Mouse (Mus musculus) midbrain, embryonic 16.5 days (tissue): Measurements from ENCODE around the gene Mynn. TPM values are rescaled to one million over a fixed set of nuclear protein-coding genes. Genes with fewer than 3 reads are reported as not detected.
"Not testable (repeated sequence)": the region's sequence is repeated elsewhere in the genome, so short reads cannot be mapped to it uniquely, and the experiment has no call there.

Source experiments
- ATAC-seq: fragments of 200-750 bp; cut with Nextera tagmentation; 2 replicates; pipeline ENCODE4 v1.8.0; 2017; ENCODE audit warnings: moderate TSS enrichment
- H3K27ac ChIP-seq: fragments of 300-500 bp; sonication (generic); 2 replicates; pipeline ENCODE4 v1.5.1; 2014; ENCODE audit warnings: mild to moderate bottlenecking, low read length, mixed read lengths
- H3K27me3 ChIP-seq: fragments of 300-500 bp; sonication (generic); 2 replicates; pipeline ENCODE4 v1.6.1; 2014; ENCODE audit warnings: low read depth, low read length, mixed read lengths; ENCODE audit not compliant: control insufficient read depth, insufficient read depth
- H3K36me3 ChIP-seq: fragments of 300-500 bp; sonication (generic); 2 replicates; pipeline ENCODE4 v1.6.1; 2014; ENCODE audit warnings: mild to moderate bottlenecking, low read length, moderate library complexity, mixed read lengths; ENCODE audit not compliant: control insufficient read depth, insufficient read depth
- H3K4me1 ChIP-seq: fragments of 300-500 bp; sonication (generic); 2 replicates; pipeline ENCODE4 v1.6.1; 2014; ENCODE audit warnings: mild to moderate bottlenecking, low read length, mixed read lengths; ENCODE audit not compliant: control insufficient read depth, insufficient read depth
- H3K4me2 ChIP-seq: fragments of 300-500 bp; sonication (generic); 2 replicates; pipeline ENCODE4 v1.6.1; 2014; ENCODE audit warnings: mild to moderate bottlenecking, low read length, mixed read lengths
- H3K4me3 ChIP-seq: fragments of 300-500 bp; sonication (generic); 2 replicates; pipeline ENCODE4 v1.5.1; 2014; ENCODE audit warnings: low read depth, mild to moderate bottlenecking, low read length, moderate library complexity, mixed read lengths
- H3K9ac ChIP-seq: fragments of 300-500 bp; sonication (generic); 2 replicates; pipeline ENCODE4 v1.6.1; 2014; ENCODE audit warnings: low read depth, low read length, mixed read lengths
- H3K9me3 ChIP-seq: fragments of 300-500 bp; sonication (generic); replicated peaks from 2 replicates; pipeline ENCODE4 v1.6.1; 2014; ENCODE audit warnings: mild to moderate bottlenecking, low read length, mixed read lengths; ENCODE audit not compliant: control insufficient read depth, poor library complexity, severe bottlenecking
- WGBS: fragments of 180-500 bp; shearing (Covaris S2); extraction: QIAGEN DNeasy Blood & Tissue Kit; methylation state at CpG from one replicate; pipeline ENCODE4 v1.1.7; 2014; 5-methylcytosine and 5-hydroxymethylcytosine counted together
- polyA plus RNA-seq: library from polyadenylated mRNA; unstranded; fragments of >200 nt; fragmentation: Nextera tagmentation; extraction: Ambion mirVana; gene quantifications from 2 replicates; pipeline ENCODE4 v1.2.1, GENCODE M21; 2015

Mynn gene
- polyA plus RNA-seq = 29.6 and 31.4 TPM in 2 replicates

DNA sequence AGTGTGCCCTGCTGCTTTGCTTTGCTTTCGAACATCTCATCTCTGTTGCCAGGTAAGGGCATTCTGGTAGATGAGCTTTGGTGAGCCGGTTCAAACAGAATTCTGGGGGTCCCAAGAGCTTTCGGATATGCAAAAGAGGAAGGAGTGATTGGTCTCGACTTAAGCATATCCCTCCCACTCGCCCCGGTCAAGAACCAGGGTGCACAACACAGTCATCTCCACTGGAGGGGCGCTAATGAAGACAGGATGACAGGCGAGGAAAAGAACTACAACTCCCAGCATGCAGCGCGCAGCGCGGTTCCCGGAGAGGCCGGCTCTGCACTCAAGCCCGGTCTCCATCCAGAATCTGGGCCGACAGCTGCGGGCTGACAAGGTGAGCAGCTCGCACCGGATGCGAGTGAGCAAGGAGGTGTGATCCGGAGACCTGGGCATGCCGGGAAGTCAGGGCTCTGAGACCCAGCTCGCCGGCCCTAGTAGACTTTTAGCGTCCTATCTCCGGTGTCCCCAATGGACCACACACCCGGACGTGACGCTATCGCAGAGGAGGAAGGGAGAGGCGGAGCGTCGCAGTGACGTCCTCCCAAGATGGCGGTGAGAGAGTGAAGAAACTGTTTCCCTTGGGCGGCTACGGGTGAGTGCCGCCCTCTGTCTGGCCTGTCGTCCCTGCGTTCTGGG lies at the start of gene Mynn:
Mynn (plus strand) TSS at position 1 of the 675 bp plus-strand sequence.
- Histone ChIP-seq H3K27me3 (peaks cover 4% of the 10 kb centered on the region; the same call in 1 of the 2 replicates), H3K36me3 (peaks cover 3% of the 10 kb centered on the region), H3K9me3 (no peaks in the 10 kb centered on the region), H3K4me2 (peak within 1 kb of the TSS; percentile 68), H3K9ac (peak within 1 kb of the TSS; percentile 85), H3K27ac (peak within 1 kb of the TSS; percentile 98), H3K4me1 (peaks cover 22% of the 10 kb centered on the region), H3K4me3 (peak within 1 kb of the TSS; percentile 93)
- peak; percentile 96 for ATAC-seq
- 0% methylated on average over 40 of the region's 40 CpGs for WGBS

DNA sequence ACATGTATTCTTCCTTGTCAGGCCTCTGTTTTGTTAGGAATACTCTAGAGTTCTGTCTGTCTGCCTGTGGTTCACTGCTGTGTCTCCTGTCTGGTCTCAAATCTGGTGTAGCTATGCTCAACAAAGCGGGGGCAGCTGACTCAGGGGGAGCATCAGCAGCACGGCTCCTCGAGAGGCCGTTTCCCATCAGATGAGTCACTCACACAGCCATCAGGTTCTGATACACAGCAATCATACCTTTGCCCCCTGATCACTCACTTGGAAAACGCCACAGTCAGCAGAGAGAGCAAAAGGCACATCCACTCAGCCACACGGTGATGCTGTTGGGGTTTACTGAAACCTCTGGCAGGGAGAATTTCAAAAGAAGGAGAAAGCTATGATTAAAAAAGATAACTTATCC lies 48.1 kb upstream of the Mynn start:
- H3K9me3 ChIP-seq = no peaks in the 10 kb centered on the region
- H3K4me3 ChIP-seq = no peak overlapping the region
- no peak overlapping the region for H3K27ac ChIP-seq
- H3K27me3 ChIP-seq = no peaks in the 10 kb centered on the region
- H3K36me3 ChIP-seq = no peaks in the 10 kb centered on the region
- no peak for ATAC-seq
- H3K4me2 ChIP-seq = no peak overlapping the region
- no peaks in the 10 kb centered on the region for H3K4me1 ChIP-seq
- WGBS = 53% methylated on average over 6 of the region's 6 CpGs
- H3K9ac ChIP-seq = no peak overlapping the region

DNA sequence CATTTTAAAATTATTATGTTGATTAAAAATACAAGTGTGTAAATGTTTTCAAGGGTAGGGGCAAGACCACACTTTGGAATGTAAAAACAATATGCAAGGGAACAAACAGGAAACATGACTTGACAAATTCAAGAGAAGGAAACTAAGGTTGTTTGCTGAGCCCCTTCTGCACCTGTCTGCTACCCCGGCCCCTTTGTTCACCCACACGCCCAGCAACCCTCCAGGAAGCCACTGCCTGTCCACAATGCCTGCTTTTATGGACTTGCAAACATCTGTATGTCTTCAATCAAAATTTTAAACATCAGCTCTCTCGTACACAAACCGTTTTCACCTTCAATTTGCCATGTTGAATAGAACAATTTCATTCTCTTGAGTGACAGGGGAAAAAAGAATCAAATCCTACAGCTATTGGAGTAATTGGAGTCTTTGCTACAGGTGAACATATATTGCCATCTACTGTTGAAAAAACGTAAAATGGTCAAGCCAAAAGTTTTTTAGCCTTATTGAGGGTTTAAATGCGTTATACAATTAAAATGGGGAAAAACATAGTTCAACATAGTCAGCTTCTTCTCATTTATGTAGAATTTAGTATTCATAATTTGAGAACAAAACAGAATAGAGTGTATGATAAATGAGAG lies 41.1 kb upstream of the Mynn start:
- H3K27ac ChIP-seq = no peak overlapping the region
- H3K4me2 ChIP-seq = no peak overlapping the region
- H3K4me1 ChIP-seq = no peaks in the 10 kb centered on the region
- no peak overlapping the region for H3K4me3 ChIP-seq
- H3K9ac ChIP-seq = no peak overlapping the region
- H3K9me3 ChIP-seq = no peaks in the 10 kb centered on the region
- no peak for ATAC-seq
- no peaks in the 10 kb centered on the region for H3K36me3 ChIP-seq
- 55% methylated on average over 6 of the region's 6 CpGs for WGBS
- H3K27me3 ChIP-seq = no peaks in the 10 kb centered on the region

DNA sequence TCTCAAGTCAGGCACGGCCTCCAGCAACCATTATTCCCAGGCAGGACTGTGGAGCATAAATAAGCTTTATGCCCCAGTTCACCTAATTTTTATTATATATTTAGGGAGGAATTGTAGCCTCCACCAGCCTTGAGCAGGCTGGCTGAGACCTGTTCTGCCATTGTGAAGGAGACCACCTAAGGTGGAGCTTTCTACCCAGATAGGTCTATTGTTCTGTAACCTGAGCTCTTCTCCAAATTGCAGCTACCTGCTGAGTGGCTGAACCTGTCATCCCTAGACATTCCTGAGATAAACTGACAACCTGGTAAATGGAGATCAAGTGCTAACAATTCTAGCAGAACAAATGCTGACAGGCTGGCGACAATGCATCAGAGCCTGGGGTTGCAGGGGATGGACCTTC lies 35.5 kb upstream of the Mynn start:
- WGBS = no CpG with 5 or more reads among the region's 2 CpGs
- not testable (repeated sequence) for ATAC-seq, H3K9ac ChIP-seq, H3K4me3 ChIP-seq, H3K36me3 ChIP-seq, H3K27me3 ChIP-seq, H3K27ac ChIP-seq, H3K4me1 ChIP-seq, H3K4me2 ChIP-seq, H3K9me3 ChIP-seq

DNA sequence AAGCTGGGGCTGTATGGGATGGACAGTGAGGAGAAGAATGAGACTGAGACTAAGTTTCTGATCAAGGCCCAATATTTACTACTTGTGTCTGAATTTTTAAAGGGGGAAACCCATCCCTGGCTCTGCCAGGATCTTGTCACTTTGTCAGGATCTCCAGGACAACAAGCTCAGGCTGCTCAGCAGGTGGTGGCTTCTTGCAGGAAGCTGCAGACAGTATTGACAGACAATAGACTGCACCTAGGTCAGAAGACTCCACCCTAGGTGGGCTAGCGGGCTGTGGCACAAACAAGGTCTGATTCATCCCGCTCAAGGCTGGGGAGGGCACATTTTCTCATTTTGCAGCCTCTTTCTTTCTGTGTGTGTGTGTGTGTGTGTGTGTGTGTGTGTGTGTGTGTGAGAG lies 28.3 kb upstream of the Mynn start:
- WGBS = 4% methylated on average over 2 of the region's 2 CpGs
- no peak overlapping the region for H3K9ac ChIP-seq
- no peaks in the 10 kb centered on the region for H3K27me3 ChIP-seq
- no peaks in the 10 kb centered on the region for H3K9me3 ChIP-seq
- no peaks in the 10 kb centered on the region for H3K36me3 ChIP-seq
- H3K4me2 ChIP-seq = no peak overlapping the region
- no peaks in the 10 kb centered on the region for H3K4me1 ChIP-seq
- no peak overlapping the region for H3K27ac ChIP-seq
- no peak overlapping the region for H3K4me3 ChIP-seq
- ATAC-seq = no peak

DNA sequence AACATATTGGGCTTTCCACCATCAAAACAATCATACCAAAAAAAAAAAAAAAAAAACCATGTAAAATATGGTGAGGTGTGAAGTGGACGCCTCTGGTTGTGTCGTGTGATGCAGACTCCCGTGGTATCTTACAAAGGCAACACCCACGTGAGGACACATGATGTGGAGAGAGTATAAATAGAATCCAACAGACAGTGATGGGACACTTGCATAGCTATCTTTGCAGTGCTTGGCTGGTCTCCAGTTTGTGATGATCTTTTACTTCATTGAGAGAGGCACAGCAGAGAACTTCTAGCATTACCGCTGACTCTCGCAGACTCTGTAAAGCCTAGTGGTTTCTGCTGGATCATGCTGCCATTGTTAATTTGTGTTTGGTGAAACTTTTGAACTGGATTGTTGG lies 13.0 kb upstream of the Mynn start:
- H3K4me2 ChIP-seq = no peak overlapping the region
- H3K9ac ChIP-seq = no peak overlapping the region
- WGBS = 84% methylated on average over 6 of the region's 6 CpGs
- H3K9me3 ChIP-seq = no peaks in the 10 kb centered on the region; the same call in 1 of the 2 replicates
- H3K27me3 ChIP-seq = no peaks in the 10 kb centered on the region
- ATAC-seq = no peak
- no peaks in the 10 kb centered on the region for H3K4me1 ChIP-seq
- no peak overlapping the region for H3K4me3 ChIP-seq
- H3K36me3 ChIP-seq = no peaks in the 10 kb centered on the region
- no peak overlapping the region for H3K27ac ChIP-seq

DNA sequence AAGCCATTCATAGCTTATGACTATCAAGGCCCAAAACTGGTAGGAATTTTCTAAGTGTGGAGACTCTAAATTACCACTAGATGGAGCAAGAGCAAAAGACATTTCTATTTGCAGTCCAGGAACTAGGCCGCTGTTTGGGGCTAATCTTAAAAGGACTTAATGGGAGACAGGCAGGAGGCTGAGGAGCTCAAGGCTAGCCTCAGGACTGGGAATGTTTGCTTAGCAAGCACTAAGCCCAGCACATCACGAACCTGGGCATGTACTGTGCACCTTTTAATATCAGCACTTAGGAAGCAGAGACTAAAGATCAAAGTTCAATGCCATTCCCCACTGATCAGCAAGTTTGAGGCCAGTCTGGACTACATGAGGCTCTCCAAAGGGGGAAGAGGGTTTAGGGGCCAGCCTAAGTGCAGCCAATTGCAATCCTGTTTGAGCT lies 9.4 kb upstream of the Mynn start:
- H3K4me2 ChIP-seq = no peak overlapping the region
- 2% methylated on average over 2 of the region's 2 CpGs for WGBS
- H3K9ac ChIP-seq = no peak overlapping the region
- peak; percentile 69 for ATAC-seq
- no peaks in the 10 kb centered on the region for H3K36me3 ChIP-seq
- peaks cover 5% of the 10 kb centered on the region for H3K4me1 ChIP-seq
- no peaks in the 10 kb centered on the region for H3K27me3 ChIP-seq
- no peak overlapping the region for H3K4me3 ChIP-seq
- no peak overlapping the region for H3K27ac ChIP-seq
- H3K9me3 ChIP-seq = no peaks in the 10 kb centered on the region

DNA sequence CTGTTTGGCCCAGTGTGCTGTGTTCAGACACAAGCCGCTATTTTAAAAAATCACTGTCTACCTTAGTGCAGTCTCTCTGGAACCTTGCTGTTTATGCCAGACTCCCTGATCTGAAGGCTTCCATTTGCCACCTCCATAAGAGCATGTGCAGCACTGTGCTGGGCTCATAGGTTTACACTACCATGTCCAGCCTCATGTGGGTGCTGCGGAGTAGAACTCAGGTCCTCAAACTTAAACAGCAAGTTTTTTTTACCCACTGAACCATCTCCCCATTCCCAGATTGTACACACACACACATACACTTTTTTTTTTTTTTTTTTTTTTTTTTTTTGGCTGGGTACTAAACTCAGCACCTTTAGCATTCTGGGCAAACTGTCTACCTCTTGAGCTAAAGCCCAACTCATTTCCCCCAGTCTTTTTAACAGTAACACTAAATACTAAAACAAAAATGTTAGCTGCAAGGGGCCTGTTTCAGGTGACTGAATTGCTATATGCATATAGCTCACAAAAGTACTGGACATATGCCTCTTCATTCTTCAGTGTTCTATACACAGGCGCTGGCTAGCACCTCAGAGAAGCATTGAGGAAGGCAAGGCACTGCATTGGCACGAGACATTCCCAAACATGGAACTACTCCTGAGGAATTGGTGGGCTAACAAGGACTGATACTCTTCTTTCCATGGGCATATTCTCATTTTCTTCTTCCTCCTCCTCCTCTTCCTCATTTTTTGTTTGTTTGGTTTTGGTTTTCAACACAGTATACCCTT lies 8.0 kb upstream of the Mynn start:
- no peak for ATAC-seq
- Histone ChIP-seq H3K4me3 (no peak overlapping the region), H3K36me3 (no peaks in the 10 kb centered on the region), H3K4me1 (peaks cover 7% of the 10 kb centered on the region), H3K27ac (no peak overlapping the region), H3K4me2 (no peak overlapping the region), H3K9ac (no peak overlapping the region), H3K9me3 (no peaks in the 10 kb centered on the region), H3K27me3 (peaks cover 4% of the 10 kb centered on the region; the same call in 1 of the 2 replicates)
- 73% methylated on average over 4 of the region's 4 CpGs for WGBS
